Mouse (Mus musculus) G1E (cell line): ENCODE data around the gene Fgfr2. TPM values are rescaled to one million over a fixed set of nuclear protein-coding genes. Genes with fewer than 3 reads are reported as not detected.

ENCODE experiments used
- ATAC-seq: 2 replicates; pipeline ENCODE4 v1.8.0; 2016; ENCODE audit warnings: mild to moderate bottlenecking; ENCODE audit not compliant: insufficient number of reproducible peaks, poor library complexity, low FRiP score, severe bottlenecking; ENCODE audit errors: extremely low read depth
- DNase-seq: peaks from one replicate; pipeline ENCODE4 v3.0.0; 2012; ENCODE audit warnings: low spot score
- H3K27me3 ChIP-seq: 2 replicates; pipeline ENCODE4 v1.6.1; 2012; ENCODE audit warnings: mild to moderate bottlenecking, low read length, inconsistent platforms; ENCODE audit not compliant: insufficient read depth
- H3K36me3 ChIP-seq: replicated peaks from 2 replicates; pipeline ENCODE3; 2012; ENCODE audit warnings: mild to moderate bottlenecking, inconsistent platforms
- H3K4me1 ChIP-seq: 2 replicates; pipeline ENCODE4 v1.6.1; 2012; ENCODE audit warnings: low read depth, low read length, inconsistent platforms, mixed read lengths; ENCODE audit not compliant: insufficient read depth
- H3K4me3 ChIP-seq: 2 replicates; pipeline ENCODE4 v1.5.1; 2012; ENCODE audit warnings: low read depth, mild to moderate bottlenecking, inconsistent platforms, low read length, moderate library complexity, mixed read lengths
- H3K9me3 ChIP-seq: replicated peaks from 2 replicates; pipeline ENCODE4 v1.6.1; 2012; ENCODE audit warnings: inconsistent platforms
- CTCF ChIP-seq: IDR thresholded peaks from 2 replicates; pipeline ENCODE4 v1.5.1; 2012; ENCODE audit warnings: low read depth, low read length, inconsistent platforms, mixed read lengths
- GATA1 ChIP-seq: IDR thresholded peaks from 2 replicates; pipeline ENCODE4 v1.6.1; 2012; ENCODE audit warnings: borderline replicate concordance, low read length, inconsistent platforms, mixed read lengths
- GATA2 ChIP-seq: IDR thresholded peaks from 2 replicates; pipeline ENCODE4 v1.6.1; 2012; ENCODE audit warnings: low read depth, low read length, inconsistent platforms, borderline replicate concordance
- POLR2AphosphoS5 ChIP-seq: IDR thresholded peaks from 2 replicates; pipeline ENCODE4 v1.6.1; 2012; ENCODE audit warnings: low read depth, low read length, inconsistent platforms; ENCODE audit not compliant: insufficient replicate concordance
- TAL1 ChIP-seq: conservative IDR thresholded peaks from 2 replicates; pipeline ENCODE4 v1.6.1; 2012; ENCODE audit warnings: low read depth, low read length, inconsistent platforms, mixed read lengths
- polyA plus RNA-seq: library from polyadenylated mRNA; stranded (reverse); fragments of >175 nt; gene quantifications from 2 replicates; pipeline ENCODE4 v1.2.3, GENCODE M21; 2012
- total RNA-seq, 2 experiments: library from RNA; stranded (forward) in 1 of 2; stranded (reverse) in 1 of 2; fragments of 200-1000 nt in 1 of 2; fragments of >200 nt in 1 of 2; fragmentation: Nextera tagmentation in 1 of 2; gene quantifications; 2 replicates each; pipeline ENCODE4 v1.2.3; 2014 to 2017

Gene Fgfr2
- total and polyA plus RNA-seq, 3 experiments = 0.22 TPM; not detected in 2

- Histone ChIP-seq H3K4me3 (no peak overlapping the region), H3K36me3 (peaks cover 85% of the 10 kb centered on the region), H3K9me3 (no peaks in the 10 kb centered on the region), H3K4me1 (peaks cover 47% of the 10 kb centered on the region), H3K27me3 (no peaks in the 10 kb centered on the region)
- no peak for DNase-seq
- no peak for TF ChIP-seq POLR2AphosphoS5
- no peak for TF ChIP-seq GATA2
- ATAC-seq = no peak
Measured at GRCm38 (mm10) chr7:132778630-132779029, 344.5 kb downstream of the Fgfr2 start.

GRCm38 (mm10) chr7:132777728-132778453, 345.3 kb downstream of the Fgfr2 start:
- DNase-seq = no peak
- peaks cover 88% of the 10 kb centered on the region for H3K36me3 ChIP-seq
- no peaks in the 10 kb centered on the region for H3K9me3 ChIP-seq
- H3K4me1 ChIP-seq = peaks cover 54% of the 10 kb centered on the region
- H3K4me3 ChIP-seq = no peak overlapping the region
- ATAC-seq = peak; percentile 35; the same call in 1 of the 2 replicates
- H3K27me3 ChIP-seq = no peaks in the 10 kb centered on the region
- TF ChIP-seq TAL1 = no peak
- TF ChIP-seq GATA2 = no peak
- TF ChIP-seq CTCF = no peak
- no peak for TF ChIP-seq POLR2AphosphoS5
- no peak for TF ChIP-seq GATA1

- Histone ChIP-seq H3K36me3 (peaks cover 93% of the 10 kb centered on the region), H3K9me3 (no peaks in the 10 kb centered on the region), H3K27me3 (no peaks in the 10 kb centered on the region), H3K4me1 (peaks cover 62% of the 10 kb centered on the region), H3K4me3 (no peak overlapping the region)
- ATAC-seq (no peak), DNase-seq (no peak)
- TF ChIP-seq POLR2AphosphoS5 = no peak
- no peak for TF ChIP-seq GATA1
Measured at GRCm38 (mm10) chr7:132777117-132777516, 346.0 kb downstream of the Fgfr2 start.

- peaks cover 65% of the 10 kb centered on the region for H3K4me1 ChIP-seq
- no peaks in the 10 kb centered on the region for H3K27me3 ChIP-seq
- H3K9me3 ChIP-seq = no peaks in the 10 kb centered on the region
- DNase-seq (no peak), ATAC-seq (no peak)
- H3K36me3 ChIP-seq = peaks cover 93% of the 10 kb centered on the region
- no peak overlapping the region for H3K4me3 ChIP-seq
- TF ChIP-seq TAL1 (no peak), GATA1 (no peak), GATA2 (no peak), POLR2AphosphoS5 (no peak)
Measured at GRCm38 (mm10) chr7:132776338-132777111, 346.6 kb downstream of the Fgfr2 start.

- DNase-seq = no peak
- Histone ChIP-seq H3K36me3 (peaks cover 92% of the 10 kb centered on the region), H3K27me3 (no peaks in the 10 kb centered on the region), H3K4me1 (peaks cover 68% of the 10 kb centered on the region), H3K9me3 (no peaks in the 10 kb centered on the region), H3K4me3 (no peak overlapping the region)
- no peak for TF ChIP-seq GATA1
- TF ChIP-seq CTCF = no peak
- TF ChIP-seq TAL1 = no peak
- no peak for TF ChIP-seq GATA2
- TF ChIP-seq POLR2AphosphoS5 = no peak
- no peak for ATAC-seq
Measured at GRCm38 (mm10) chr7:132775922-132776321, 347.2 kb downstream of the Fgfr2 start.

GRCm38 (mm10) chr7:132775333-132775732, 347.8 kb downstream of the Fgfr2 start:
- Histone ChIP-seq H3K36me3 (peaks cover 94% of the 10 kb centered on the region), H3K4me3 (no peak overlapping the region), H3K9me3 (no peaks in the 10 kb centered on the region), H3K4me1 (peaks cover 71% of the 10 kb centered on the region), H3K27me3 (no peaks in the 10 kb centered on the region)
- TF ChIP-seq CTCF = no peak
- TF ChIP-seq GATA1 = no peak
- no peak for TF ChIP-seq GATA2
- no peak for TF ChIP-seq POLR2AphosphoS5
- no peak for ATAC-seq
- no peak for DNase-seq
